Mouse (Mus musculus) forebrain, embryonic 15.5 days (tissue): Measurements from ENCODE around the gene Efna4. TPM values are rescaled to one million over a fixed set of nuclear protein-coding genes. Genes with fewer than 3 reads are reported as not detected.

ENCODE experiments used
- ATAC-seq: fragments of 200-750 bp; cut with Nextera tagmentation; replicated peaks from 2 replicates; pipeline ENCODE4 v1.8.0; 2017; ENCODE audit warnings: mild to moderate bottlenecking, moderate TSS enrichment, moderate library complexity
- H3K27ac ChIP-seq: fragments of 300-500 bp; sonication (generic); replicated peaks from 2 replicates; pipeline ENCODE4 v1.5.1; 2015; ENCODE audit warnings: mild to moderate bottlenecking, inconsistent platforms
- H3K27me3 ChIP-seq: fragments of 300-500 bp; sonication (generic); 2 replicates; pipeline ENCODE4 v1.6.1; 2015; ENCODE audit warnings: inconsistent platforms
- H3K36me3 ChIP-seq: fragments of 300-500 bp; sonication (generic); 2 replicates; pipeline ENCODE4 v1.6.1; 2015; ENCODE audit warnings: mild to moderate bottlenecking, inconsistent platforms
- H3K4me1 ChIP-seq: fragments of 300-500 bp; sonication (generic); 2 replicates; pipeline ENCODE4 v1.6.1; 2015; ENCODE audit warnings: inconsistent platforms
- H3K4me2 ChIP-seq: fragments of 300-500 bp; sonication (generic); replicated peaks from 2 replicates; pipeline ENCODE4 v1.6.1; 2015; ENCODE audit warnings: mild to moderate bottlenecking, inconsistent platforms
- H3K4me3 ChIP-seq: fragments of 300-500 bp; sonication (generic); 2 replicates; pipeline ENCODE4 v1.5.1; 2015; ENCODE audit warnings: mild to moderate bottlenecking, inconsistent platforms
- H3K9ac ChIP-seq: fragments of 300-500 bp; sonication (generic); replicated peaks from 2 replicates; pipeline ENCODE4 v1.6.1; 2015; ENCODE audit warnings: mild to moderate bottlenecking, inconsistent platforms
- H3K9me3 ChIP-seq: fragments of 300-500 bp; sonication (generic); 2 replicates; pipeline ENCODE4 v1.6.1; 2016; ENCODE audit warnings: inconsistent platforms
- WGBS: fragments of 180-500 bp; shearing (Covaris S2); methylation state at CpG from one replicate; pipeline ENCODE4 v1.1.7; 2015; ENCODE audit warnings: mixed read lengths; 5-methylcytosine and 5-hydroxymethylcytosine counted together
- polyA plus RNA-seq: library from polyadenylated mRNA; unstranded; fragments of >200 nt; fragmentation: Nextera tagmentation; extraction: Ambion mirVana; gene quantifications from 2 replicates; pipeline ENCODE4 v1.2.1, GENCODE M21; 2015

Gene Efna4
- polyA plus RNA-seq, 1 experiment from 2014 or later: 14.4 TPM

DNA sequence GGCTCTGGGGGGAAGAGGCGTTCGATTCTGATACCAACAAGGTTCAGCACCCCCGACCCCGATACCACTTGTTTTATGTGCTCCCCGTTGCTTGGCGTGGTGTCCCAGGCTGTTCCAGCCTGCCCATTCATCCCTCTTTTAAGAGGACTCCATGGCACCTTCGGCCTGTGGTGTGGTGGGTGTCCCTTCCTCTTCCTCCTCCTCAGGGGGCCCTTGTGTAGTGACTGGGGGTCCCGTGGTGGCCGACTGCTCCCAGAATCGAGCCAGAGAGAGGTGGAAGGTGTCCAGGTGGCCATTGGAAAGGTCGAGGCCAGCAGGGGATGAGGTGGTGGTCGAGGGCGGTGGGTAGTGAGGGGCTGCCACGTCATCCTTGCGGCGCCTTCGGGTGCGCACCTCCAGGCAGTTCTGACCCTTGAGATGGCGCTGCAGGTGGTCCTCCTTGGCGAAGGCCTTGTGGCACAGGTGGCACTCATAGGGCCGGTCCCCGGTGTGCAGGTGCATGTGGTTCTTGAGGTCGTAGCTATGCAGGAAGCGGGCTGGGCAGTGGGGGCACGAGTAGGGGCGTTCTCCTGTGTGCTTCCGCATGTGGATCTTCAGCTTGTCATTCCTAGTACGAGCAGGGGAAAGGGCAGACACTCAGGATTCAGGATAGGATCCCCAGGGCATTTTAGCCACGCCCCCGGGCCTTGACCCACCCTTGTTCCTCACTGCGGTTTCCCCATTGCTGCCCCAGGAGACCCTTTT lies 41.7 kb upstream of the Efna4 start:
- H3K4me2 ChIP-seq: no peak overlapping the region

DNA sequence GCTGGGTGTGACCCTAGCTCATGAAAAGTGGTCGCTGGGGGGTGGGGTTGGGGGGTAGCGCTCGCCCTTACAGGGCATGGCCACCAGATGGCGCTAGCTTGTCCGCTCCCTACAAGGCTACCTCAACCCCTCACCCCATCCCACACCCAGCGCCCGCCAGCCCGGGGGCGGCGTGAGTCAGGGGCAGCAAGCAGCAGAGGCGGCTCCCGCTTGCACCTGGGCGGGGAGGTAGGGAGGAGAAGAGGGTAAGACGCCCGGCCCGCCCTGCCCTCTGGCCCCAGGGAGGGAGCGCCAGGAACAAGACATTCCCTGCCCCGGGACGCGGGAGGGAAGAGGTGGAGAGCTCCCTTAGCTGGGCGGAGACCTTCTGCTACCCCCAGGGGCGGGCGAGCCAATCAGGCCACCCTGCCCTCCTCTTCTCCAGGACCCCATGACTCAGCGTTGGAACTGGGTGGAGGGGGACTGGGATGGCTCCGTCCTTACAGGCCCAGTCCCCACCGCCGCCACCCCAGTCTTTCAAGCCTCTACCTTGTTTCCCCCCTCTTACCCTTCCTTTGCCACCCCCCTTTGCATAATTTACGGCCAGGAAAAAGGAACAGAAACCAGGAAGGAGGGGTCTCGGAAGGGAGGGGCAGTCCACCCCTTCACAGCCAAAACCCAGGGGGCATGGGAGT lies 40.7 kb upstream of the Efna4 start:
- H3K27me3 ChIP-seq: no peaks in the 10 kb centered on the region
- peak; percentile 87 for ATAC-seq
- H3K27ac ChIP-seq: 0 out of 2 replicates have a peak overlapping the region, but pooled peaks have one; percentile 23
- no peaks in the 10 kb centered on the region for H3K9me3 ChIP-seq
- H3K4me3 ChIP-seq: peak overlapping the region; percentile 60
- 1% methylated on average over 25 of the region's 29 CpGs for WGBS
- H3K4me1 ChIP-seq: peaks cover 14% of the 10 kb centered on the region
- peak overlapping the region; percentile 71 for H3K9ac ChIP-seq
- peak overlapping the region; percentile 98 for H3K4me2 ChIP-seq
- H3K36me3 ChIP-seq: no peaks in the 10 kb centered on the region

More for the DNA sequence above, 41.7 kb upstream of the Efna4 start:
- H3K27ac ChIP-seq: no peak overlapping the region
- no peaks in the 10 kb centered on the region for H3K9me3 ChIP-seq
- 89% methylated on average over 31 of the region's 31 CpGs for WGBS
- H3K4me1 ChIP-seq: peaks cover 14% of the 10 kb centered on the region
- ATAC-seq: no peak
- no peak overlapping the region for H3K4me3 ChIP-seq
- H3K36me3 ChIP-seq: no peaks in the 10 kb centered on the region
- H3K9ac ChIP-seq: no peak overlapping the region
- no peaks in the 10 kb centered on the region for H3K27me3 ChIP-seq

DNA sequence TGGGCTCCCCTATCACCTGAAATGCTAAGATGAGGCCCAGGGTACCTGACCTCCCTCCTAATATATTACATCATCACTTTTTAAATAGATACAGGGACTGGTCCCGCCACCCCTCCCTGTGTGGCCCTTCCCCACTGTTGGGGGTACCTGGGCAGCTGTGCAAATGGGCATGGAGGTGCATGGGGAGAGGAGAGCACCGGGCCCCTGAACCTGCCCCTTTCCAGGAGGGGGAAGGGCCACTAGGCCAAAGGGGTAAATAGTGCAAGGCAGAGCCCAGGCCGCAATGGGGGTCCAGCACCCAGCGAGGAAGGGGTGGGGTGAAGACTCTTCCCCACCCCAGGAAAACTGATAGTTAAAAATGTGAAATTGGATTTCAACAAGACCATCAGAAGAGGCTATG lies 40.0 kb upstream of the Efna4 start:
- H3K9ac ChIP-seq: no peak overlapping the region
- 72% methylated on average over 4 of the region's 4 CpGs for WGBS
- H3K27me3 ChIP-seq: no peaks in the 10 kb centered on the region
- peaks cover 14% of the 10 kb centered on the region for H3K4me1 ChIP-seq
- H3K4me3 ChIP-seq: no peak overlapping the region
- no peaks in the 10 kb centered on the region for H3K9me3 ChIP-seq
- H3K36me3 ChIP-seq: no peaks in the 10 kb centered on the region
- 0 out of 2 replicates have a peak, but pooled peaks have one; percentile 14 for ATAC-seq
- H3K27ac ChIP-seq: no peak overlapping the region
- peak overlapping the region; percentile 98 for H3K4me2 ChIP-seq

DNA sequence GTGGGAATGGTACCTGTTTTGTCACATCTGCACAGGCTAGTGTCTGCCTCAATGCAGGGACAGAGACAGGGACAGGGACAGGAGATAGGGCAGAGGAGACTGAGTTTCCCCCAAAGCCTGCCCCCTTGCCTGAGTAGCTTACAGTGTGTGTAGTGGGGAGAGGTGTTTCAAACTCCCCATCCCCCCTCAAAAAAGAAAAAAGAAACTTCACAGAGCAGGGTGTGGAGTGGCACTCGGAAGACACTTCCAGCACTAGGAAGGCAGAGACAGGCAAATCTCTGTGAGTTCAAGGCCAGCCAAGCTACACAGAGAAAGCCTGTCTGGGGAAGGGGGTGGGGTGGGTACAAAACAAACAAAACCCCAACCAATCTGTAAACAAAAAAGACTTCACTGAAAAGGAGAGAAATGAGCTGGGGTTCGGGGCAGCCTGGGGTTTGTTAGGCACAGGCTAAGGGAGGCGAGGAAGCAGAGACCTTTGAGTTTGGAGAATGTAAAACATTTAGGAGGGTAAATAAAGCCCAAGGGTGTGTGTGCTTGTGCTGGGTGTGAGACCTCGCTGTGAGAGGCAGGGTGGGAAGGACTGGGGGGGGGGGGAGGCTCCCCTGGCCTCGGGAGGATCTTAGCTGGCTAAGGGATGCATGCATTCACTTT lies 35.9 kb upstream of the Efna4 start:
- WGBS: 50% methylated on average over 5 of the region's 5 CpGs
- no peaks in the 10 kb centered on the region for H3K27me3 ChIP-seq
- no peak for ATAC-seq
- no peak overlapping the region for H3K9ac ChIP-seq
- H3K9me3 ChIP-seq: no peaks in the 10 kb centered on the region
- H3K27ac ChIP-seq: no peak overlapping the region
- peaks cover 9% of the 10 kb centered on the region for H3K4me1 ChIP-seq
- H3K4me3 ChIP-seq: no peak overlapping the region
- no peak overlapping the region for H3K4me2 ChIP-seq
- H3K36me3 ChIP-seq: no peaks in the 10 kb centered on the region

DNA sequence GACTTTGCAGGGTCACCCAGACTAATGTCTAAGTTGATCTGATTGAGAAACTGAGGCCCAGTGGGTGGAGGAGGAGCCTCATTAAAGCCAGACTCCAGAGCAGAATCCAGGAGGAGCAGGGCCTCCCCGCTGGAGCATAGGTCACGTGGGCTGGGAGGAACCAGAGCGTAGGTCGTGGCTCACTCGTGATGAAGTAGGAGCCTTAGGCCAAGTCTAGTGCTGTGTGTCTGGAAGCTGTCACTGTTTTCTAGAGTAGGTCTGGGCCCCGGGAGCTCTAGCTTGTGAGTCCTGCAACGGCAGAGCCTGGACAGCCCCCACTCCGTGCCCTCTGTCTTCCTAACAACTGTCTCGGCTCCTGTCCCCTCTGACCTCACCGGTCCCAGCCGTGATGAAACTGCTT lies 29.5 kb upstream of the Efna4 start:
- Histone ChIP-seq H3K9me3 (no peaks in the 10 kb centered on the region), H3K27ac (no peak overlapping the region), H3K9ac (no peak overlapping the region), H3K27me3 (no peaks in the 10 kb centered on the region), H3K4me3 (no peak overlapping the region), H3K4me1 (no peaks in the 10 kb centered on the region), H3K4me2 (no peak overlapping the region), H3K36me3 (no peaks in the 10 kb centered on the region)
- ATAC-seq: no peak
- WGBS: 77% methylated on average over 11 of the region's 11 CpGs

DNA sequence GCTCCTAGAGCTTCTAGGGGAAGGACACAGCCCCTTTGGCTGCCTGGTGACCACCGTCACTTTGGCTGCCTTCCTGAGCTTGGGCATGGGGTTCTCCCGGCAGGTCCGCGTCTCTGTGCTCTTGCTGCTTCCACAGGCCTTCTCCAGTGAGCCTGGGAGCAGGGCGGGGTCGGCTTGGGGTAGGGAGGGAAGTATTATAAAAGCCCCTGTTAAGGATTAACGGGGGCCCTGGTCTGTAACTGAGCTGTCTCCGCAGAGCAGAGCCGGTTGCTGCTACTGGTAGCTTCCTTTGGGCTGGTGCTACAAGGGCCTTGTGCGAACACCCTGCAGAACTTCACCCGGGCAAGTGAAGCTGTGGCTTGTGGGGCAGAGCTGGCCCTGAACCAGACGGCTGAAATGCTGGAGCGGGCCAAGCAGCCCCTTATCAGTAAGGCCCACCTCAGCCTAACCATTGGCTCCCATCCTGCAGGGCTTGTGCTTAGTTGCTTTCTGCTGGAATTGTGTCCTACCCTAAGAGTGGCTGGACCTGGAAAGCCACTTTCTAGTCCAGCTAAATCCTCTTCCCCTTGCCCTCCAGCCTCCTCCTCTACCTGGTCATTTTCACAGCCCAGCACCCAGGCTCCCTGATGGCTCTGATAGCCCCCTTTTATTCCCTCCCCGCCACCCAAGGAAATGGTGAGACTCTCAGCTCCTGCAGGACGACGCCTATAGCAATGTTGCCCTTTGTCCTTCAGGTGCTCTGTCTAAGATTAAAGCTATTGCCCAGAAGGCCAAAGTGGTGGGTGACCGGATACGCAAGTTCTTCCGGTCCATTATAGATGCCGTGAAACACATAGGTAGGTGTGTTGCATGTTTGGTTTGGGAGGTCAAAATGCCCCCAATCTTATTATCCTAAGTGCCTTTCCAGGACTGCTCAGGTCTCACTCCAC lies 27.9 kb upstream of the Efna4 start:
- ATAC-seq: no peak
- Histone ChIP-seq H3K27me3 (no peaks in the 10 kb centered on the region), H3K4me2 (no peak overlapping the region), H3K36me3 (no peaks in the 10 kb centered on the region), H3K9me3 (no peaks in the 10 kb centered on the region), H3K9ac (no peak overlapping the region), H3K4me1 (no peaks in the 10 kb centered on the region), H3K4me3 (no peak overlapping the region), H3K27ac (no peak overlapping the region)
- 78% methylated on average over 20 of the region's 20 CpGs for WGBS

DNA sequence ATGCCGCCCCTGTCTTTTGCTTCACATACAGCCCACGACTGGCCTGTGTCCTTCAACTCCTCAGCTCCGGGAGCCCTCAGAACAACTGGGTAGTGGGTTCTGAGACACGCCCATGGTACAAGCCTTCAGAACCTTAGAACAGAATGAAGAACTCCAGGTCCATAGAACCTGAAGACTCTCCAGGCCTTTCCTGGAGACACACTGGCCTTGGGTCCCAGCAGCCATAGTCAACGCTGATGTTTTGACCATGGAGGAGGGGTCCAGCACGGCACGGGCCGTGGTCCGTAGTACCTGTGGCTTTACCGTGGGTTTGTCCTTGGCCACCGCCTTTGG lies 27.3 kb upstream of the Efna4 start, which contains the start of gene Dcst1:
Gene Dcst1, minus strand, starts transcription at position 101 of the 333 bp plus-strand sequence.
- H3K4me1 ChIP-seq: no peaks in the 10 kb centered on the region
- no peak for ATAC-seq
- H3K27me3 ChIP-seq: no peaks in the 10 kb centered on the region
- 82% methylated on average over 11 of the region's 11 CpGs for WGBS
- no peak within 1 kb of the TSS for H3K9ac ChIP-seq
- H3K4me3 ChIP-seq: no peak within 1 kb of the TSS
- no peak within 1 kb of the TSS for H3K4me2 ChIP-seq
- H3K9me3 ChIP-seq: no peaks in the 10 kb centered on the region
- H3K27ac ChIP-seq: no peak within 1 kb of the TSS
- no peaks in the 10 kb centered on the region for H3K36me3 ChIP-seq

DNA sequence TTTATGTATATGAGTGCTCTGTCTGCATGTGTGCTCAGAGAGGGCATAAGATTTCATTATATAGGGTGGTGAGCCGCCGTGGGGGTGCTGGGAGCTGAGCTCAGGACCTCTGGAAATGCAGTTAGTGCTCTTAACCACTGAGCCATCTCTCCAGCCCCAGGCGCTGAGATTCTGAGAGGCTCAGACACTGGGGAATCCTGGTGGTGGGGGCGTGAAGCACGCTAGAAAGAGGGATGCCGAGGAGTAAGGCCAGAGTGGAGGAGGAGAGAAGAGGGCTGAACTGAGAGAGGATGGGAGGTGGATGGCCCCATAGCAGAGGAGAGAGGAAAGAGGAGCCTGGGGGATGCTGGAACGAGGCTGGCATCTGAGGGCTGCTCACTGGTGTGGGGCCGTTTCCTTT lies 26.8 kb upstream of the Efna4 start:
- Histone ChIP-seq H3K4me1 (no peaks in the 10 kb centered on the region), H3K9ac (no peak overlapping the region)
- 49% methylated on average over 8 of the region's 8 CpGs for WGBS

DNA sequence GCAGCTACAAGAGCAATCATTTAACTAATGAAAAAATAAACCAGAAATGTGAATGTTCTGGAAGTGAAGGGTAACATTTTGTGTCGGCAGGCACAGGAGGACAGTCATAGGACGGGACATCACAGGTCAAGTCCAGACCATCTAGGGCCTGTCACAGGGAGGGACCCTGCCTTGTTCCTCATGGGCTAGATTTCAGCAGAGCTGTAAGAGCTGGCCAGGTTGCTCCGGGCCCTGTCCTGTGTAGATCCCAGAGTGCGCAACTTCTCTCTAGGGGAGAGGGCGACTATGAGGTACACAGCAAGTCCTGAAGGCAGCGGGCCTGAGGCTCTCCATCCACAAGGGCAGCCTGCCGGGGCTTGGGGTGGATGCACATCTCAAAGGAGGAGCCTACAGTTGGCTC lies 23.8 kb upstream of the Efna4 start, which contains the start of gene Dcst2:
Gene Dcst2, plus strand, starts transcription at position 301 of the 400 bp plus-strand sequence.
- ATAC-seq: no peak
- no peaks in the 10 kb centered on the region for H3K36me3 ChIP-seq

More for the DNA sequence above, 26.8 kb upstream of the Efna4 start:
- no peaks in the 10 kb centered on the region for H3K9me3 ChIP-seq
- H3K27ac ChIP-seq: no peak overlapping the region
- no peak overlapping the region for H3K4me3 ChIP-seq
- H3K36me3 ChIP-seq: no peaks in the 10 kb centered on the region
- ATAC-seq: no peak
- no peak overlapping the region for H3K4me2 ChIP-seq
- H3K27me3 ChIP-seq: no peaks in the 10 kb centered on the region

DNA sequence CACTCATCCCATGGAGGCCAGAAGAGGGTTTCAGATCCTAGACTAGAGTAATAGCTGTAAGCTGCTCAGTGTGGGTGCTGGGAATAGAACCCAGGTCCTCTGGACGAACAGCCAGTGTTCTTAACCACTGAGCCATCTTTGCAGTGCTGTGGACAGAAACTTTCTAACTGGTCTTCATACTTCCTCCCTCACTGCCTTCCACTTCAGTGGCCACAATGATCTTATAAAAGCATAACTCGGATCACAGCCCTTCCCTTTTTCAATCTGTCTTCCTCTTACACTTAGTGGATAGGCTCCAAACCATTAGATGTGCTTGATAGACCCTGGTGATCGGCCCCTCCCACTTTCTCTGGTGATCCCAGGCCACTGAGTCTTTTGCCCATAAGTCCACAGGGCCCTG lies 22.4 kb upstream of the Efna4 start:
- WGBS: 71% methylated on average over 3 of the region's 3 CpGs
- H3K9me3 ChIP-seq: no peaks in the 10 kb centered on the region
- no peak for ATAC-seq

More for the DNA sequence above, 23.8 kb upstream of the Efna4 start, which contains the start of gene Dcst2:
- no peak within 1 kb of the TSS for H3K9ac ChIP-seq
- H3K4me2 ChIP-seq: no peak within 1 kb of the TSS
- no peaks in the 10 kb centered on the region for H3K27me3 ChIP-seq
- H3K4me3 ChIP-seq: no peak within 1 kb of the TSS
- H3K9me3 ChIP-seq: no peaks in the 10 kb centered on the region
- H3K27ac ChIP-seq: no peak within 1 kb of the TSS
- WGBS: 89% methylated on average over 7 of the region's 7 CpGs
- no peaks in the 10 kb centered on the region for H3K4me1 ChIP-seq

DNA sequence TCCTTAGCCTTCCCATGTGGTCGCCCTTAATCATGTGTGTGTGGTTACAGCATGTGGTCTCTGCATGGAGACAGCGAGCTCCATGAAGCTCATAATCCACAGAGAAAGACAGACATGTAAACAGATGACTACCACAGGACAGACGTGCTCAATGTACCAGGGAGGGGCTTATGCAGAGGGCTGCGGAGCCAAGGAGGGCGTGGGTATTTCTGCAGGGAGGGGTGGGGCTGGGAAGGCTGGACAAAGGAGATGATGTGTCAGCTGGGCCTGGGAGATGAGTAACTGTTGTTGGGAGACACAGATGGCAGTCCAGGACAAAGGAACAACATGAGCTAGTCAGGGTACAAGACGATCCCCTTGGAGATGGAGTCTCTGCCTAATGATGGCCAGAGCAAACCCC lies 21.8 kb upstream of the Efna4 start:
- WGBS: 74% methylated on average over 6 of the region's 6 CpGs
- Histone ChIP-seq H3K27ac (no peak overlapping the region), H3K9me3 (no peaks in the 10 kb centered on the region), H3K4me3 (no peak overlapping the region), H3K4me1 (no peaks in the 10 kb centered on the region), H3K27me3 (no peaks in the 10 kb centered on the region), H3K36me3 (no peaks in the 10 kb centered on the region), H3K4me2 (no peak overlapping the region), H3K9ac (no peak overlapping the region)
- ATAC-seq: no peak

More for the DNA sequence above, 22.4 kb upstream of the Efna4 start:
- H3K27ac ChIP-seq: no peak overlapping the region
- H3K4me3 ChIP-seq: no peak overlapping the region
- H3K4me2 ChIP-seq: no peak overlapping the region
- H3K9ac ChIP-seq: no peak overlapping the region
- no peaks in the 10 kb centered on the region for H3K27me3 ChIP-seq
- H3K36me3 ChIP-seq: no peaks in the 10 kb centered on the region
- H3K4me1 ChIP-seq: no peaks in the 10 kb centered on the region
